Mouse (Mus musculus) bone marrow, adult 2 months (tissue): ENCODE measurements around the gene Rftn1.

ENCODE experiments used
- CTCF ChIP-seq: fragments of 200-500 bp; IDR thresholded peaks from 2 replicates; pipeline ENCODE4 v1.5.1; 2011; ENCODE audit warnings: low read length, control low read depth; ENCODE audit not compliant: control insufficient read depth, insufficient read depth
- POLR2A ChIP-seq: fragments of 200-500 bp; IDR thresholded peaks from 2 replicates; pipeline ENCODE4 v1.6.1; 2011; ENCODE audit warnings: low read depth, mild to moderate bottlenecking, control low read depth, low read length, borderline replicate concordance; ENCODE audit not compliant: control insufficient read depth

- TF ChIP-seq CTCF (no peak), POLR2A (no peak)
Observed at GRCm38 (mm10) chr17:50082947-50083346, 107.5 kb downstream of the Rftn1 start.
